Mouse (Mus musculus): Measurements from ENCODE around the gene Rassf8. TPM values are rescaled to one million over a fixed set of nuclear protein-coding genes. Genes with fewer than 3 reads are reported as not detected.
A peak's percentile ranks its signal among the peaks of the same experiment; 100 is the strongest.

Gene Rassf8
- polyA plus RNA-seq, 1 experiment = 3.1 TPM

GRCm38 (mm10) chr6:145823103-145823502 is 76.6 kb downstream of the Rassf8 start:
- H3K4me1 ChIP-seq (ENCODE audit: control insufficient read depth, insufficient read depth, low read length) = no peaks in the 10 kb centered on the region
- no peak for TF ChIP-seq CTCF (IDR thresholded peaks at IDR 0.05; ENCODE audit: control insufficient read depth, insufficient read depth, insufficient replicate concordance, low read depth, low read length)
- TF ChIP-seq POLR2A (IDR thresholded peaks at IDR 0.05; ENCODE audit: control insufficient read depth, low read depth, low read length) = no peak

DNA sequence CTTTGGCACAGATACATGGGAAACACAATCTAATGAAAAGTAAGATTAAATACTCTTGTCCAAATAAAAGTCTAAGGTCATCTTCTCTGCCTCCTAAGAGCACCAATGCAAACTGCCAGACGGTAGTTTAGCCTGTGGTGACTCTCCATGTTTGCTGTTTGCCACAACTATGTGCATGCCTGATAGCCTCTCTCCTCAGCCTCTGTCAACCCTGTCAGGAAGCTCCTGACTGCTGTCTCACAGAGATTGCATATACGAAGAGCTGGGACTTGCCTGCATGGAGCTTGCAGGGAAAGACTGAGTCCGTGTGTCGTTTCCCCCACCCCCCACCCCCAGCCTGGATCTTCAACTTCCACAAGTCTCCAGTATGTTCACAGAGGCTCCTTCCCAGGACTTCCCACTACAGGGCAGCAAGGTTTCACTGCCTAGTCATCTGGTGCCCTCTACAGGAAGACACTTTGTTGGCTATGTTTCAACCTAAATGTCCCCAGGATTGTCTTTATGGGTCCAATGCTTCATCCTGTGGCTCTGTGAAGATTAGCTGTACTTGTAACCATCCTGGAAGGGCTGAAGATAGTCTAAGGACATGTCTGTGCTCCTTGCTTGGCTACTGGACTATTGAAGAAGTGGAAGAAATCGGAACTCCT is 77.2 kb downstream of the Rassf8 start:
- Histone ChIP-seq H3K4me1 (ENCODE audit: control insufficient read depth, insufficient read depth, low read length) (no peaks in the 10 kb centered on the region), H3K27me3 (ENCODE audit: control insufficient read depth, insufficient read depth, low read length) (no peaks in the 10 kb centered on the region), H3K4me3 (ENCODE audit: control insufficient read depth, low read depth, low read length) (no peak overlapping the region), H3K27ac (ENCODE audit: control insufficient read depth, insufficient read depth, low read depth, low read length) (no peak overlapping the region), H3K36me3 (ENCODE audit: control insufficient read depth, insufficient read depth, low read length) (no peaks in the 10 kb centered on the region)
- TF ChIP-seq CTCF (IDR thresholded peaks at IDR 0.05; ENCODE audit: control insufficient read depth, insufficient read depth, insufficient replicate concordance, low read depth, low read length) (no peak), POLR2A (IDR thresholded peaks at IDR 0.05; ENCODE audit: control insufficient read depth, low read depth, low read length) (no peak)

More at GRCm38 (mm10) chr6:145823103-145823502, 76.6 kb downstream of the Rassf8 start:
- H3K27me3 ChIP-seq (ENCODE audit: control insufficient read depth, insufficient read depth, low read length) = no peaks in the 10 kb centered on the region
- H3K27ac ChIP-seq (ENCODE audit: control insufficient read depth, insufficient read depth, low read depth, low read length) = no peak overlapping the region
- no peak overlapping the region for H3K4me3 ChIP-seq (ENCODE audit: control insufficient read depth, low read depth, low read length)
- no peaks in the 10 kb centered on the region for H3K36me3 ChIP-seq (ENCODE audit: control insufficient read depth, insufficient read depth, low read length)

GRCm38 (mm10) chr6:145826305-145826704 is 79.8 kb downstream of the Rassf8 start:
- Histone ChIP-seq H3K4me1 (ENCODE audit: control insufficient read depth, insufficient read depth, low read length) (no peaks in the 10 kb centered on the region), H3K27ac (ENCODE audit: control insufficient read depth, insufficient read depth, low read depth, low read length) (no peak overlapping the region), H3K4me3 (ENCODE audit: control insufficient read depth, low read depth, low read length) (no peak overlapping the region), H3K27me3 (ENCODE audit: control insufficient read depth, insufficient read depth, low read length) (no peaks in the 10 kb centered on the region), H3K36me3 (ENCODE audit: control insufficient read depth, insufficient read depth, low read length) (no peaks in the 10 kb centered on the region)
- TF ChIP-seq CTCF (IDR thresholded peaks at IDR 0.05; ENCODE audit: control insufficient read depth, insufficient read depth, insufficient replicate concordance, low read depth, low read length) = no peak
- TF ChIP-seq POLR2A (IDR thresholded peaks at IDR 0.05; ENCODE audit: control insufficient read depth, low read depth, low read length) = no peak

DNA sequence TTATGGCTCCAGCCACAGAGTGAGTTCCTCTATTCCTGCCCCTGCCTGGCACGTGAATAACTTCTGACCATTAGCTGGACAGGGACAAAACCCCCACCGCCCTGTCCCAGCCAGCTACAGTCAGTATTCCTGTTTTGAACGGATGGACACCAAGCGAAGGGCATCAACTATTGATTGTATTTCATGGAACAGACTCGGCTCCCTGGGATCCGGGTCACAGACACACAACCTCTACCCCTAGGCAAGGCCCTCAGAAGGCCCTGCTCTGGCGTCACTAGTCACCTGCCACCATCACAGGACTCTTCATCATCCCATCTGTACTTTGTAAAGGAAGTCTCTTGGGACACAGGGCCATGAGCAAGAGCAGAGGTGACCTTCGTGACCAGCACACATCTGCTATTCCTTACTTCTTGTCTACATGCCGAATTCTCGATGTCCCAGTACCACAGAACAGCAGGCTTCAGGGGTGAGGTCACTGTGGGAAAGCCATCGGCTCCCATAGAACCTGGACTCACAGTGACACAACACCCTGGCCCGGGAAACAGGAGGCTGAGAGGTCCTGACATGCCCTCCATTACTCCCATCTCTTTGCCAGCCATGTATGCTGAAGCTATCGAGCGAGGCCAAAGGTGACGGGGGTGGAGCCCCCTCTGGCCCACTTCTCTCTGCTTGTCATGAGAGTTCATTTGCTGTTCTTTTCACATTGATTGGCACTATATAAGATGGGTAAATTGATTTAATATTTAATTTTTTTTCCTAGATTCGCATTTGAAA is 82.7 kb downstream of the Rassf8 start:
- no peak for TF ChIP-seq POLR2A (IDR thresholded peaks at IDR 0.05; ENCODE audit: control insufficient read depth, low read depth, low read length)
- TF ChIP-seq CTCF (IDR thresholded peaks at IDR 0.05; ENCODE audit: control insufficient read depth, insufficient read depth, insufficient replicate concordance, low read depth, low read length) = no peak
- Histone ChIP-seq H3K4me3 (ENCODE audit: control insufficient read depth, low read depth, low read length) (no peak overlapping the region), H3K27ac (ENCODE audit: control insufficient read depth, insufficient read depth, low read depth, low read length) (no peak overlapping the region)

GRCm38 (mm10) chr6:145830117-145830516 is 83.6 kb downstream of the Rassf8 start:
- Histone ChIP-seq H3K27me3 (ENCODE audit: control insufficient read depth, insufficient read depth, low read length) (no peaks in the 10 kb centered on the region), H3K4me1 (ENCODE audit: control insufficient read depth, insufficient read depth, low read length) (no peaks in the 10 kb centered on the region), H3K36me3 (ENCODE audit: control insufficient read depth, insufficient read depth, low read length) (no peaks in the 10 kb centered on the region), H3K4me3 (ENCODE audit: control insufficient read depth, low read depth, low read length) (no peak overlapping the region), H3K27ac (ENCODE audit: control insufficient read depth, insufficient read depth, low read depth, low read length) (no peak overlapping the region)
- peak; percentile 82; the same call in 1 of the 2 replicates for TF ChIP-seq CTCF (IDR thresholded peaks at IDR 0.05; ENCODE audit: control insufficient read depth, insufficient read depth, insufficient replicate concordance, low read depth, low read length)
- TF ChIP-seq POLR2A (IDR thresholded peaks at IDR 0.05; ENCODE audit: control insufficient read depth, low read depth, low read length) = no peak

More for the DNA sequence above, 82.7 kb downstream of the Rassf8 start:
- H3K4me1 ChIP-seq (ENCODE audit: control insufficient read depth, insufficient read depth, low read length) = no peaks in the 10 kb centered on the region
- H3K36me3 ChIP-seq (ENCODE audit: control insufficient read depth, insufficient read depth, low read length) = no peaks in the 10 kb centered on the region
- no peaks in the 10 kb centered on the region for H3K27me3 ChIP-seq (ENCODE audit: control insufficient read depth, insufficient read depth, low read length)

DNA sequence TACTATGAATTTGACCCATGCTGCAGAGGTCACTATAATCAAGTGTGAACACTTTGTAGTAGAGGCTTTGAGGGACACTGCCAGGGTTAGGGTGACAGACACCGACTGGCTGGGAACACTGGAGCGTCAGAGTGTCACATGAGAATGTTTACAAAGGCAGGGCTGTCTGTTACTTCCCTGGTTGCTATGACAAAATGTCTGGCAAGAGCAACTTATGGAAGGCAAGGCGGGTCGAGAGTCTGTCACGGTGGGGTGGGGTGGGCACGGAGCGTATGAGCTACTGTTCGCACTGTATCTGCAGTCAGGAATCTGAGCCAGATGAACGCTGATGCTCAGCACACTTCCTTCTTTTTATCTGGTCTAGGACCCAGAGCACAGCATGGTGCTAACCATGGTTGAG is 84.1 kb downstream of the Rassf8 start:
- Histone ChIP-seq H3K4me3 (ENCODE audit: control insufficient read depth, low read depth, low read length) (no peak overlapping the region), H3K27ac (ENCODE audit: control insufficient read depth, insufficient read depth, low read depth, low read length) (no peak overlapping the region), H3K27me3 (ENCODE audit: control insufficient read depth, insufficient read depth, low read length) (no peaks in the 10 kb centered on the region), H3K36me3 (ENCODE audit: control insufficient read depth, insufficient read depth, low read length) (no peaks in the 10 kb centered on the region), H3K4me1 (ENCODE audit: control insufficient read depth, insufficient read depth, low read length) (no peaks in the 10 kb centered on the region)
- no peak for TF ChIP-seq POLR2A (IDR thresholded peaks at IDR 0.05; ENCODE audit: control insufficient read depth, low read depth, low read length)

GRCm38 (mm10) chr6:145832927-145833326 is 86.4 kb downstream of the Rassf8 start:
- no peak overlapping the region for H3K4me3 ChIP-seq (ENCODE audit: control insufficient read depth, low read depth, low read length)

More at GRCm38 (mm10) chr6:145832927-145833326, 86.4 kb downstream of the Rassf8 start:
- no peaks in the 10 kb centered on the region for H3K36me3 ChIP-seq (ENCODE audit: control insufficient read depth, insufficient read depth, low read length)
- no peaks in the 10 kb centered on the region for H3K27me3 ChIP-seq (ENCODE audit: control insufficient read depth, insufficient read depth, low read length)
- TF ChIP-seq CTCF (IDR thresholded peaks at IDR 0.05; ENCODE audit: control insufficient read depth, insufficient read depth, insufficient replicate concordance, low read depth, low read length) (no peak), POLR2A (IDR thresholded peaks at IDR 0.05; ENCODE audit: control insufficient read depth, low read depth, low read length) (no peak)
- H3K4me1 ChIP-seq (ENCODE audit: control insufficient read depth, insufficient read depth, low read length) = no peaks in the 10 kb centered on the region
- no peak overlapping the region for H3K27ac ChIP-seq (ENCODE audit: control insufficient read depth, insufficient read depth, low read depth, low read length)

Measured in testis, adult 2 months (tissue).